Mouse (Mus musculus) midbrain, embryonic 16.5 days (tissue): ENCODE measurements around the gene Cldn9. TPM values are rescaled to one million over a fixed set of nuclear protein-coding genes. Genes with fewer than 3 reads are reported as not detected.

ENCODE experiments used
- ATAC-seq: fragments of 200-750 bp; cut with Nextera tagmentation; 2 replicates; pipeline ENCODE4 v1.8.0; 2017; ENCODE audit warnings: moderate TSS enrichment
- H3K27ac ChIP-seq: fragments of 300-500 bp; sonication (generic); 2 replicates; pipeline ENCODE4 v1.5.1; 2014; ENCODE audit warnings: mild to moderate bottlenecking, low read length, mixed read lengths
- H3K27me3 ChIP-seq: fragments of 300-500 bp; sonication (generic); 2 replicates; pipeline ENCODE4 v1.6.1; 2014; ENCODE audit warnings: low read depth, low read length, mixed read lengths; ENCODE audit not compliant: control insufficient read depth, insufficient read depth
- H3K36me3 ChIP-seq: fragments of 300-500 bp; sonication (generic); 2 replicates; pipeline ENCODE4 v1.6.1; 2014; ENCODE audit warnings: mild to moderate bottlenecking, low read length, moderate library complexity, mixed read lengths; ENCODE audit not compliant: control insufficient read depth, insufficient read depth
- H3K4me1 ChIP-seq: fragments of 300-500 bp; sonication (generic); 2 replicates; pipeline ENCODE4 v1.6.1; 2014; ENCODE audit warnings: mild to moderate bottlenecking, low read length, mixed read lengths; ENCODE audit not compliant: control insufficient read depth, insufficient read depth
- H3K4me2 ChIP-seq: fragments of 300-500 bp; sonication (generic); 2 replicates; pipeline ENCODE4 v1.6.1; 2014; ENCODE audit warnings: mild to moderate bottlenecking, low read length, mixed read lengths
- H3K4me3 ChIP-seq: fragments of 300-500 bp; sonication (generic); 2 replicates; pipeline ENCODE4 v1.5.1; 2014; ENCODE audit warnings: low read depth, mild to moderate bottlenecking, low read length, moderate library complexity, mixed read lengths
- H3K9ac ChIP-seq: fragments of 300-500 bp; sonication (generic); 2 replicates; pipeline ENCODE4 v1.6.1; 2014; ENCODE audit warnings: low read depth, low read length, mixed read lengths
- H3K9me3 ChIP-seq: fragments of 300-500 bp; sonication (generic); replicated peaks from 2 replicates; pipeline ENCODE4 v1.6.1; 2014; ENCODE audit warnings: mild to moderate bottlenecking, low read length, mixed read lengths; ENCODE audit not compliant: control insufficient read depth, poor library complexity, severe bottlenecking
- WGBS: fragments of 180-500 bp; shearing (Covaris S2); extraction: QIAGEN DNeasy Blood & Tissue Kit; methylation state at CpG from one replicate; pipeline ENCODE4 v1.1.7; 2014; 5-methylcytosine and 5-hydroxymethylcytosine counted together
- polyA plus RNA-seq: library from polyadenylated mRNA; unstranded; fragments of >200 nt; fragmentation: Nextera tagmentation; extraction: Ambion mirVana; gene quantifications from 2 replicates; pipeline ENCODE4 v1.2.1, GENCODE M21; 2015

Gene Cldn9
- polyA plus RNA-seq, 1 experiment from 2014 or later: 0.62 TPM

DNA sequence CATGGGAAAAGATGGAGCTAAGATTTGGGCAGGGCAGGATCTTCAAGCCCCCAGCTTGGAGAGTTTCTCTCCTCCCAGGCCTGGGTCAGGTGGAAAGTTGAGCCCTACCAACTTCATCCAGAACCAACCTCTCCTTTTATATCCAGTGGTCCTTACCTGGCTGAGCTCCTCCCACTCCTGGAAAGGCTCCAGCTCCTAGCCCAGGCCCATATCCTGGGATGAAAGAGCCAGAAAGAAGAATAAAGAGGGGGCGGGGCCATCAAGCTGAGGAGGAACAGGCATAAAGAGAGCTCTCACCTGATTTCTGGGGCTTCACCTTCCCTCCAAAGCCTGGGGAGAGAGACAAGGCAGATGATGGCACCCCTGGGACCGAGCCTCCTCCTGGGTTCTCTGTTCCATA is 33.2 kb upstream of the Cldn9 start:
- 65% methylated on average over 2 of the region's 2 CpGs for WGBS
- Histone ChIP-seq H3K4me3 (no peak overlapping the region), H3K4me2 (no peak overlapping the region), H3K9me3 (no peaks in the 10 kb centered on the region), H3K36me3 (no peaks in the 10 kb centered on the region), H3K27me3 (no peaks in the 10 kb centered on the region), H3K4me1 (no peaks in the 10 kb centered on the region), H3K27ac (no peak overlapping the region), H3K9ac (no peak overlapping the region)
- no peak for ATAC-seq

DNA sequence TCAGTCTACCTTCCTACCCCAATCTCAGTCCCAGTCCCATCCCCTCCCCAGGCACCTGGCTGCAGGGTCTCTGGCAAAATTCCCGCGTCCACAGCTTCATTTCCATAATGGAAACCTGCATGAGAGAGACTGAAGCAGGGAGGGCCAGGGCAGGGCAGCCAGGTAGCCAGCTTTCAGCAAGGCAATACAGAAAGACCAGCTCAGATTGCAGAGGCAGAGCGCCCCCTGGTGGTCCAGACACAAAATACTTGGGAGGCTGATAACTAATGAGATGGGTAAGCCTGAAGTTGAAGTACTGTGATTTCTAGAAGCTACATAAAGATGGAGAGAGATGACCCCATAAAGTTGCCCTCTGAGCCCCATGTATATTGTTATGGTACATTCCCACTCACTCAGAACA is 22.4 kb upstream of the Cldn9 start:
- no peaks in the 10 kb centered on the region; the same call in 1 of the 2 replicates for H3K27me3 ChIP-seq
- no peaks in the 10 kb centered on the region for H3K9me3 ChIP-seq
- WGBS: 3% methylated on average over 3 of the region's 3 CpGs
- H3K27ac ChIP-seq: no peak overlapping the region
- no peaks in the 10 kb centered on the region for H3K4me1 ChIP-seq
- H3K9ac ChIP-seq: no peak overlapping the region
- ATAC-seq: peak; percentile 49; the same call in 1 of the 2 replicates
- no peak overlapping the region for H3K4me2 ChIP-seq
- no peak overlapping the region for H3K4me3 ChIP-seq
- no peaks in the 10 kb centered on the region for H3K36me3 ChIP-seq

DNA sequence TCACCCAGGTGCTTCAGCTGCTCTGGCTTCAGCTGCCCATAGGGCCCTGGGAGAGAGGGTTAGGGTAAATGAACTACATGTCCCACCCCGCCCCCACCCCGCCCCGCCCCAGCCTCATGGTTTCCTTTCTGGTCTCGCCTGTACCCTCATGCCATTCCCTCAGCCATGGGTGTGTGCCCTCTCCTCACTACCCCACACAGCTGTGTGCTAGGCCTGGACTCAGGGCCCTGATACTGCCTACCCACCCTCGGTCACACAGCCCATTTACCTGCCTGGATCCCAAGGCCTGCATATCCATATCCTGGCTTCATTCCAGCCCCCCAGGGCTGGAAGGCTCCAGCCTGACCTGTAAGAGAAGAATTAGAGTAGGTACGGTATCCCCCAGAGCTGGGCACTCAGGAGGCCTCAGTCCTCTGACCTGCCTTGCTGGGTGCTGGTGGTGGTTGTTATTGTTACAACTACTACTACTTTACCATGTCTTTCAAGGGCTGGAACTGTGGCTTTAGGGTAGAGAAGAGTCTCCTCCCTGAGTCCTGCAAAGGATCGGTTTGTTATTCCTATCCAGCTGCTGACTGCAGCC is 21.8 kb upstream of the Cldn9 start:
- Histone ChIP-seq H3K4me1 (no peaks in the 10 kb centered on the region), H3K27me3 (no peaks in the 10 kb centered on the region; the same call in 1 of the 2 replicates), H3K4me2 (no peak overlapping the region), H3K4me3 (no peak overlapping the region), H3K27ac (no peak overlapping the region), H3K9me3 (no peaks in the 10 kb centered on the region), H3K9ac (no peak overlapping the region), H3K36me3 (no peaks in the 10 kb centered on the region)
- ATAC-seq: 0 out of 2 replicates have a peak, but pooled peaks have one; percentile 36
- 79% methylated on average over 7 of the region's 7 CpGs for WGBS

DNA sequence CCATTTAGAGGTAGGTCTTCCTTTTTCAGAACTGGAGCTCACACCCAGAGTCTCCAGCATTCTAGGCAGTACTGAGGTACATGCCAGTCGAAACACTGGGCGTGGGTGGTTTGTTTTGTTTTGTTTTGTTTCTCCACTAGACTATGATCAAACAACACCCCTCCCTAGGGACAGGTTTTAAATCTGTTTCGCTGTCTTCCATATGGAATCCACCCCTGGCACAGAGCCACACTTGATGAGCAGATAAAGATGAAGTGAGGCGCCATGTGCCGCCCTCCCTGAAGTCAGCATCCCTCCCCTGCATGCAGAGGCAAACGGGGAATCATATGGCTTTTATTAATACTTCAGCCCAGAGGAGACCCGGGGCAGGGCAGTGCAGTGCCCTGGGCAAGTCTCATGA is 20.9 kb upstream of the Cldn9 start:
- H3K36me3 ChIP-seq: no peaks in the 10 kb centered on the region
- no peak for ATAC-seq
- no peak overlapping the region for H3K4me3 ChIP-seq
- no peak overlapping the region for H3K9ac ChIP-seq
- no peaks in the 10 kb centered on the region for H3K9me3 ChIP-seq
- H3K4me2 ChIP-seq: no peak overlapping the region
- H3K27me3 ChIP-seq: no peaks in the 10 kb centered on the region; the same call in 1 of the 2 replicates
- WGBS: 52% methylated on average over 7 of the region's 7 CpGs
- no peak overlapping the region for H3K27ac ChIP-seq
- peaks cover 3% of the 10 kb centered on the region; the same call in 1 of the 2 replicates for H3K4me1 ChIP-seq

DNA sequence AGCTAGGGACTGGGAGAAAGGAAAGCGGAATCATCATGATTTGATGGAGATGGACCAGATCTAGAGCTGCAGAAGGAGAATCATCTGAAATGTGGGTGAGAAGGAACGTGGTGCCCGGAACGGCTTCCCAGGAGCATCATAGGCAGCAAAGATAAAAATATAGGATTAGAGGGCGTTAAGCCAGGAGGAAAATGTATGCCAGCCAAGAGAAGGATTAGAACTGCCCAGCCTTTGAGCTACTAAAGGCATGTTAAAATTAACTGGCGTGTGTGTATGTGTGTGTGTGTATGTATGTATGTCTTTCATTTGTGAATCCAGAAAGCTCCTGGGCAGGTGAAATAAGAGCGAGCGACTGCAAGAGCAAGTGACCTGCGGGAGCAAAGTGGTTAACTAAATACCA is 19.5 kb upstream of the Cldn9 start:
- H3K9me3 ChIP-seq: no peaks in the 10 kb centered on the region
- H3K9ac ChIP-seq: no peak overlapping the region
- H3K4me3 ChIP-seq: no peak overlapping the region
- peaks cover 4% of the 10 kb centered on the region; the same call in 1 of the 2 replicates for H3K27me3 ChIP-seq
- peaks cover 8% of the 10 kb centered on the region for H3K4me1 ChIP-seq
- H3K36me3 ChIP-seq: no peaks in the 10 kb centered on the region
- WGBS: 84% methylated on average over 9 of the region's 9 CpGs
- ATAC-seq: no peak
- no peak overlapping the region for H3K27ac ChIP-seq
- H3K4me2 ChIP-seq: no peak overlapping the region

DNA sequence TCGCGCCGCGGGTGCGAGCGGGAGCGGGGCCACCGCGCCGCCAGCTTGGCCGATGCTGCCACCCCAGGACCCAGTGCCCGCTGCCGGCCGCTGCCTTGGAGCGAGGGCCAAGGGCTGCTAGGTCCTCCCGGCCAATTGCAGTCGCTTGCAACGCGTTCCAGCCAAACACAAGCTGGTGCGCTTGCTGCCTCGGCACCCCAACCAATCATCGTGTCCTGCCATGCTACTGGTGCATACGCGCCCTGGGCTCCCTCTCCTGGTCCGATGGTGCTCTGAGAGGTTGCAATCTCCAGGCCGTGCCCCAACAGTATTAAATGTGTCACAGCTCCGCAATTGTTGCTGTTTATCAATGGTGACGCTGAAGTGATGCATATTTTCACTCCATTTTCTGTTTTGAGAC is 16.3 kb upstream of the Cldn9 start:
- Histone ChIP-seq H3K9me3 (no peaks in the 10 kb centered on the region), H3K4me1 (peaks cover 8% of the 10 kb centered on the region), H3K4me3 (peak overlapping the region; percentile 81), H3K27ac (peak overlapping the region; percentile 67), H3K9ac (peak overlapping the region; percentile 81), H3K4me2 (peak overlapping the region; percentile 97), H3K27me3 (peaks cover 17% of the 10 kb centered on the region), H3K36me3 (no peaks in the 10 kb centered on the region)
- 0% methylated on average over 18 of the region's 28 CpGs for WGBS
- ATAC-seq: peak; percentile 98

DNA sequence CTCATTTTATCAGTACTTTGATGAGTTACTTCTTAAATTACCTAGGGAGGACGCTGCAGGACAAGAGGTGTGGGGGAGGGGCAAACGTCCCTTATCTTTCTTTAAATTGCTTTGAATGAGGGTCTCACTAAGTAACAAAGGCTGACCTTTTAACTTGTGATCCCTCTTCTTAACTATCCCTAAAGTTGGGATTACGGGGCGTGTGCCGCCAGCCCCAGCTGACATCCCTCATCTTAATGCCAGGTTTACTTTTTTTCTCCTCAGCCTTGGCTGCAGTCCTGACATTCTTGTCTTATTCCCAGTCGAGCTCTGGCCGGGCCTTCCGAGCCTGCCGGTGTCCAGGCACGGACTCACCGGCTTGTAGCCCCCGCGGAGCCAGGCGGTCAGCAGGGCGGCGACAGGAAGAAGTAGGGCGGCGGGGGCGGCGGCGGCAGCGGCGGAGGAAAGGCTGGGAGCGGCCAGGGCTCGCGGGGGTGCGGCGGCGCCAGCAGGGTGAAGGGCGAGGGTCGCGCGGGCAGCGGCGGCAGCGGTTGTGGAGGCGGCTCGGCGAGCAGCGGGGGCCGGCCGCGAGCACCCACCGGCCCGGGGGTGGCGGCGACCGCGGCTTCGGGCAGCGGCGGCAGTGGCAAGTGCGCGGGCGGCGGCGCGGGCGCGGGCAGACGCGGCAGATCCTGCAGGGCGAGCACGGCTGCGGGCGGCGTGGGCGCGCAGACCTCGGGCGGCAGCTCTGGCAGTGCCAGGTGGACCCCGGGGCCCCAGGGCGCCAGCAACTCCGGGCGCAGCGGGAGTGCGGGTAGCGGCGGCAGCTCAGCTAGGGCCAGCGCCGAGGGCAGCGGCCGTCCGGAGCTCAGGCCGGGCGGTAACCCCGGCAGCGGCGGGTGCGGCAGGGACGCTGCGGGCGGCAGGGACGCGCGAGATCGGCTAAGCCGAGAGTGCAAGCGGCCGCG is 15.6 kb upstream of the Cldn9 start:
- H3K27ac ChIP-seq: peak overlapping the region; percentile 67
- peak overlapping the region; percentile 81 for H3K4me3 ChIP-seq
- peak; percentile 67 for ATAC-seq
- no peaks in the 10 kb centered on the region for H3K36me3 ChIP-seq
- under 1% methylated on average over 88 of the region's 101 CpGs for WGBS
- H3K9ac ChIP-seq: peak overlapping the region; percentile 81
- no peaks in the 10 kb centered on the region for H3K9me3 ChIP-seq
- H3K27me3 ChIP-seq: peaks cover 17% of the 10 kb centered on the region
- H3K4me1 ChIP-seq: peaks cover 8% of the 10 kb centered on the region
- H3K4me2 ChIP-seq: peak overlapping the region; percentile 97

DNA sequence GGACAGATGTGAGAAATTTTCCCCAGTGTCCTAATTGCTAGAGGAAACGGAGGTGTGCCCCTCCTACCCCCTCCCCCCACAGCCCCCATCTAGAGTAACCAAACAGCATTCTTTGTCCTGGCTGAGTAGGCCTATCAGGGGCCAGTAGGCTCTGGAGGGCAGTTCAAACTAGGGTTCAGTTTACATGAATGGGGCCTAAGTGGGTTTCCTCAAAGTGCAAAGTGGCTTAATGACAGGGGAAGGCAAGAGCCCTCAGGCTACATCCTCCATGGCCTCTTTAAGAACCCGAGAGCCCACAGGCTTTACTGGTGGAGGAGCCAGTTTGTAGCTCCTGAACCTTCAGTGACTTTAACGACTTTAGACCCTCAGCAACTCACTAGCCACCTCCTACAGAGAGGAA is 12.0 kb upstream of the Cldn9 start:
- H3K4me3 ChIP-seq: no peak overlapping the region
- peaks cover 8% of the 10 kb centered on the region for H3K4me1 ChIP-seq
- no peaks in the 10 kb centered on the region for H3K9me3 ChIP-seq
- peaks cover 17% of the 10 kb centered on the region for H3K27me3 ChIP-seq
- no peak for ATAC-seq
- no peak overlapping the region for H3K27ac ChIP-seq
- H3K36me3 ChIP-seq: no peaks in the 10 kb centered on the region
- H3K4me2 ChIP-seq: no peak overlapping the region
- WGBS: 19% methylated on average over 3 of the region's 3 CpGs
- no peak overlapping the region for H3K9ac ChIP-seq

DNA sequence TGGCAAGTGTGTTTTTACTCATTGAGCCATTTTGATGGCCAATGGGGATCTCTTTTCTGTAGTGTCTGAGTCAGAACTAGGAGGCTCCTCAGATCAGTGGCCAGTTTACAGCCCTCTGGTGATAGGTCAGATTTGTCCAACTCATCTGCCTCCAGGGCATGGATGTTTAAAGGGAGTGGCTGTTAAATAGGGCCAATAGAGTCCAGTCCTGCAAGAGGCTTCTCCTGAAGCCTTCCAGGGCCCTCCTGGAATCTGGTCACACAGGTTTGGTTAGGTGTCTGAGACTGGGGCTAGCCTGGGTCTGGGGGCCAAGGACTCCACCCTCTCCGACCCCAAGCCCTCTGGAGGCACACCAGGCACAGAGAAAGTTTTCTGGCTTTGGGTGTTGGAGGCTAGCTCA is 10.7 kb upstream of the Cldn9 start:
- 81% methylated on average over 1 of the region's 1 CpGs for WGBS
- Histone ChIP-seq H3K9ac (no peak overlapping the region), H3K27me3 (peaks cover 17% of the 10 kb centered on the region), H3K36me3 (no peaks in the 10 kb centered on the region), H3K4me2 (no peak overlapping the region), H3K9me3 (no peaks in the 10 kb centered on the region), H3K27ac (no peak overlapping the region), H3K4me3 (no peak overlapping the region), H3K4me1 (peaks cover 5% of the 10 kb centered on the region; the same call in 1 of the 2 replicates)
- ATAC-seq: no peak
